Mouse (Mus musculus): ENCODE measurements around the gene Zdhhc23. TPM values are rescaled to one million over a fixed set of nuclear protein-coding genes. Genes with fewer than 3 reads are reported as not detected.

The Zdhhc23 gene
- polyA plus RNA-seq (2015; fragmentation: Nextera tagmentation; extraction: Ambion mirVana) = 0.18 and 0.20 TPM in 2 replicates

DNA sequence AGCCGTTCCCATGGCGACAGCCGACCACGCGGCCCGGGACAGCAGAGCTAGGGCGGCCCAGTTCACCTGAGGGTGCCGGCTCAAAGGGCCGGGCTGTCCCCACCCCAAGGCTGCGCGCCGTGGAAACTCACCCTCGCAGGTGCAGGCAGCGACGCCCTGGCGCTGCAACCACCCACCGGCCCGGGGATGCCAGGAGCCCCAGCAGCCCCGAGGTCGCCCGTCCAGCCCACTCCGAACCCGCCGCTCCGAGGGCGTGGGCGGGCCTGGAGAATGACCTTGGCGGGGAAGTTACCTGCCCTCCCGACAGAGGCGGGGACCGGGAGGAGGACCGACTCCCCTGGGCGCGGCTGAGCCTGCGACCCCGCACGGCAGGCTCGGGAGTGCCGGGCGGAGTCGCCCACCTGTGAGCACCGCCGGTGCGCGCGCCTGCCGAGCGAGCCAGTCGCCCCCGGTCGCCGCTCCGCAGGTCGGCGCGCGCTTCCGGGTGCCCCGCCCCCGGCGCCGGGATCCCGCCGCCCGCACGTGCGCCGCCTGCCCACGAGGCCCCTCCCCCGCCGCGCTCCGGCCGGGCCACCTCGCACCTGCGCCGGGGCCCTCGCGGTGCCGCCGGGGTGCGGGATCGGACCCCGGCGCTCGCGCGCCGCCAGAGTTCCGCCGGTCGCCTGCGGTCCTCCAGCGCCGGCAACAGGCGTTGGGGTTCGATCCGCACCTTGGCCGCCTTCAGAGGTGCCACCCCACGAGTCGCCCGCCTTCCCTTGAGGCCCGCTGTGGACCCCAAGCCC lies at the start of gene Zdhhc23:
Zdhhc23 (minus strand) TSS at position 464 of the 782 bp plus-strand sequence.
- Histone ChIP-seq H3K4me3 (replicated peaks) (peak within 1 kb of the TSS; percentile 65), H3K9ac (peak within 1 kb of the TSS; percentile 35; the same call in 1 of the 2 replicates), H3K27ac (replicated peaks) (no peak within 1 kb of the TSS), H3K9me3 (replicated peaks) (no peaks in the 10 kb centered on the region), H3K4me2 (peak within 1 kb of the TSS; percentile 93), H3K4me1 (replicated peaks) (peaks cover 14% of the 10 kb centered on the region), H3K36me3 (replicated peaks) (no peaks in the 10 kb centered on the region), H3K27me3 (peaks cover 31% of the 10 kb centered on the region)
- ATAC-seq (ENCODE audit: insufficient read depth) = peak; percentile 62
- WGBS (ENCODE audit: insufficient replicate concordance) = under 1% methylated on average over 85 of the region's 103 CpGs

DNA sequence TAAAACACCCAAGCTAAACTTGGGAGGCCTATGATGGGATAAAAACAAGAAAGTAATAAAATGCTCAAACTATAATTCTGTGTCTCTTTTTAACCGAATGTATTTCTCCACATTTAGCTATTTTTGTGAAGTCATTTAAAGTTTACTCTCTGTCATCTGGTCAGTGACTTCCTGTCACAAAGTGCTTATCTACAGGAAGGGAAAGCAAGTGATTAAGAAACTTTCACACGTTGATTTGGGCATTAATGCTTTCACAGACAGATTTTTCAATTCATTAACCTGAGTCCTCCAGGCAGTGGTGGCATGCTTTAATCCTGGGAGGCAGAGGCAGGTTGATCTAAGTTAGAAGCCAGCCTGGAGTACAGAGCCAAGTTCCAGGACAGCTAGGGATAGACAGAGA lies 49.7 kb upstream of the Zdhhc23 start:
- WGBS (ENCODE audit: insufficient replicate concordance) = 9% methylated on average over 2 of the region's 2 CpGs
- ATAC-seq (ENCODE audit: insufficient read depth) = no peak

DNA sequence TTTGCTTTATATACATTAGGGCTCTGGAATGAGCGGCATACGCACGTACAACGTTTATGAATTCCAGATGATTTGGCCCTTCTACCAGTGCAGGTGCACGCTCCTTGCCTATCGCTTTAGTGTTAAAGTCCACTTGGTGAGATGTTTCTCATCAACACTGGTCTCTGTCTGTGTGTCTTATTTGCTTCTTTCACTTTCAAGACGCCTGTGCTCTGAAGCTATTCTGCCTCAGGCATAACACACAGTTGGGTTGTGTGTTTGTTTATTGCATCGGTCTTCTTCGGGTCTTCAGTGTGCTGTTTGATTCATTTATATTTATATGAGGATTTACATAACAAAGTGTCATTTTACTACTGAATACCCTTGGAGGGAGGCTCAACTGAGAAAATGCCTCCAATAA lies 47.2 kb upstream of the Zdhhc23 start:
- Histone ChIP-seq H3K27me3 (no peaks in the 10 kb centered on the region), H3K36me3 (replicated peaks) (no peaks in the 10 kb centered on the region), H3K27ac (replicated peaks) (no peak overlapping the region), H3K9ac (no peak overlapping the region), H3K9me3 (replicated peaks) (no peaks in the 10 kb centered on the region), H3K4me1 (replicated peaks) (peaks cover 10% of the 10 kb centered on the region), H3K4me3 (replicated peaks) (no peak overlapping the region), H3K4me2 (no peak overlapping the region)
- 79% methylated on average over 9 of the region's 9 CpGs for WGBS (ENCODE audit: insufficient replicate concordance)
- ATAC-seq (ENCODE audit: insufficient read depth) = no peak

More for the DNA sequence above, 49.7 kb upstream of the Zdhhc23 start:
- peaks cover 16% of the 10 kb centered on the region for H3K4me1 ChIP-seq (replicated peaks)
- H3K9me3 ChIP-seq (replicated peaks) = no peaks in the 10 kb centered on the region
- no peaks in the 10 kb centered on the region for H3K27me3 ChIP-seq
- no peak overlapping the region for H3K4me2 ChIP-seq
- no peak overlapping the region for H3K4me3 ChIP-seq (replicated peaks)
- H3K36me3 ChIP-seq (replicated peaks) = no peaks in the 10 kb centered on the region
- no peak overlapping the region for H3K27ac ChIP-seq (replicated peaks)
- H3K9ac ChIP-seq = no peak overlapping the region

GRCm38 (mm10) chr16:44026210-44026609 lies 46.6 kb upstream of the Zdhhc23 start:
- no peaks in the 10 kb centered on the region for H3K27me3 ChIP-seq
- H3K4me2 ChIP-seq = no peak overlapping the region; the same call in 1 of the 2 replicates
- ATAC-seq (ENCODE audit: insufficient read depth) = no peak
- no peaks in the 10 kb centered on the region for H3K9me3 ChIP-seq (replicated peaks)
- H3K27ac ChIP-seq (replicated peaks) = no peak overlapping the region
- H3K9ac ChIP-seq = no peak overlapping the region
- WGBS (ENCODE audit: insufficient replicate concordance) = 48% methylated on average over 6 of the region's 6 CpGs
- no peak overlapping the region for H3K4me3 ChIP-seq (replicated peaks)
- peaks cover 10% of the 10 kb centered on the region for H3K4me1 ChIP-seq (replicated peaks)
- H3K36me3 ChIP-seq (replicated peaks) = no peaks in the 10 kb centered on the region

DNA sequence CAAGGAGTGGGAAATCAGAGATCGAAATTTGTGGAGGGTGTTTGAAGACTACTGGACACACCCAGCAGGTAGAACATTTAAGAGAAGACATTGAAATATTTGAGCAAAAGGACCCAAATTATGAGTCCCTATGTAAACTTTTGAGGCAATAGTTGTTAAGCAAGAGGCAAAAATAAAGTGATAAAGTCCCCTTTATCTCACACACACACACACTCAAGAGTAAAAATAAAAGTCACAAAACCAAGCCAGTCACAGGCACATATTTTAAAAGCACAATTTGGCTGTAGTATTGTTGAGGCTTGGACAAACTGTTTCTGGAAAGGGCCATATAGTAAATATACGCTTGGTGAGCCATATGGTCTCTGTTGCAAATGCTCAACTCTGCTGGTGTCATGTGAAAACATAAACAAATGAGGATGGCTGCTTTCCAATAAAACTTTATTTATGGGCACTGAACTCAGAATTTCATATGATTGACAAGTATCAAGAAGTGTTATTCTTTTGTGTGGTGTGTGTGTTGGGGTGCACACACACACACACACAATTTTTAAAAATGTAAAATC lies 39.5 kb upstream of the Zdhhc23 start:
- 0 out of 2 replicates have a peak, but pooled peaks have one; percentile 1 for ATAC-seq (ENCODE audit: insufficient read depth)
- Histone ChIP-seq H3K9ac (no peak overlapping the region), H3K36me3 (replicated peaks) (no peaks in the 10 kb centered on the region), H3K27ac (replicated peaks) (peak overlapping the region; percentile 86), H3K27me3 (no peaks in the 10 kb centered on the region), H3K4me3 (replicated peaks) (peak overlapping the region; percentile 22; the same call in 1 of the 2 replicates), H3K9me3 (replicated peaks) (no peaks in the 10 kb centered on the region), H3K4me1 (replicated peaks) (peaks cover 39% of the 10 kb centered on the region), H3K4me2 (peak overlapping the region; percentile 63)
- 29% methylated on average over 2 of the region's 2 CpGs for WGBS (ENCODE audit: insufficient replicate concordance)

DNA sequence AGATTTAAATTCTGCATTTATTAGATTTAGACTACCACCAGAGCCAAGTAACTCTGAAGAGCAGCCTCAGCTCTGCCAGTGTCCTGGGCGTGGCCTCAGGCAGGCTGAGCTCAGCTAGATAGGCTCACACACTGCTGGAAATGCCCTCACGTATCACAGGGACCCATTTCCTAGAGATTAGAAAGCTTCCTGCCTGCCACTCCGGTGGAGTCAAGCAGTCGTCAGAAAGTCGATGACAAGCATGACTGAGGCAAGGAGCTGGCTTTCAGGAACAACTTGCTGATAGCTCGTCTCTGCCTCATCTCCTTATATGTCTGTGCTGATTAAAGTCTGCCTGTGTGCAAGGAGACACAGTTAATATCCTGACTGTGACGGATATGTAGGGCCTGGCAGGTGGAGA lies 38.8 kb upstream of the Zdhhc23 start:
- H3K4me3 ChIP-seq (replicated peaks) = peak overlapping the region; percentile 22
- no peaks in the 10 kb centered on the region for H3K27me3 ChIP-seq
- H3K9me3 ChIP-seq (replicated peaks) = no peaks in the 10 kb centered on the region
- peak overlapping the region; percentile 86 for H3K27ac ChIP-seq (replicated peaks)
- peak; percentile 97 for ATAC-seq (ENCODE audit: insufficient read depth)
- H3K4me2 ChIP-seq = peak overlapping the region; percentile 63
- peaks cover 39% of the 10 kb centered on the region for H3K4me1 ChIP-seq (replicated peaks)
- no peaks in the 10 kb centered on the region for H3K36me3 ChIP-seq (replicated peaks)
- H3K9ac ChIP-seq = no peak overlapping the region; the same call in 1 of the 2 replicates
- WGBS (ENCODE audit: insufficient replicate concordance) = 6% methylated on average over 7 of the region's 7 CpGs

- 56% methylated on average over 4 of the region's 4 CpGs for WGBS (ENCODE audit: insufficient replicate concordance)
- no peak overlapping the region for H3K4me2 ChIP-seq
- no peaks in the 10 kb centered on the region for H3K9me3 ChIP-seq (replicated peaks)
- H3K27ac ChIP-seq (replicated peaks) = peak overlapping the region; percentile 86; the same call in 1 of the 2 replicates
- H3K36me3 ChIP-seq (replicated peaks) = no peaks in the 10 kb centered on the region
- no peak overlapping the region for H3K9ac ChIP-seq
- no peak overlapping the region for H3K4me3 ChIP-seq (replicated peaks)
- H3K4me1 ChIP-seq (replicated peaks) = peaks cover 39% of the 10 kb centered on the region
- H3K27me3 ChIP-seq = no peaks in the 10 kb centered on the region
- ATAC-seq (ENCODE audit: insufficient read depth) = no peak
These were observed 38.1 kb upstream of the Zdhhc23 start for GRCm38 (mm10) chr16:44017707-44018106.

- Histone ChIP-seq H3K4me2 (peak overlapping the region; percentile 58), H3K9me3 (replicated peaks) (no peaks in the 10 kb centered on the region), H3K36me3 (replicated peaks) (no peaks in the 10 kb centered on the region), H3K4me1 (replicated peaks) (peaks cover 39% of the 10 kb centered on the region), H3K27me3 (no peaks in the 10 kb centered on the region), H3K27ac (replicated peaks) (no peak overlapping the region), H3K4me3 (replicated peaks) (peak overlapping the region; percentile 36), H3K9ac (no peak overlapping the region)
- peak; percentile 30; the same call in 1 of the 2 replicates for ATAC-seq (ENCODE audit: insufficient read depth)
- 4% methylated on average over 11 of the region's 11 CpGs for WGBS (ENCODE audit: insufficient replicate concordance)
These were observed 36.6 kb upstream of the Zdhhc23 start for GRCm38 (mm10) chr16:44016164-44016563.

DNA sequence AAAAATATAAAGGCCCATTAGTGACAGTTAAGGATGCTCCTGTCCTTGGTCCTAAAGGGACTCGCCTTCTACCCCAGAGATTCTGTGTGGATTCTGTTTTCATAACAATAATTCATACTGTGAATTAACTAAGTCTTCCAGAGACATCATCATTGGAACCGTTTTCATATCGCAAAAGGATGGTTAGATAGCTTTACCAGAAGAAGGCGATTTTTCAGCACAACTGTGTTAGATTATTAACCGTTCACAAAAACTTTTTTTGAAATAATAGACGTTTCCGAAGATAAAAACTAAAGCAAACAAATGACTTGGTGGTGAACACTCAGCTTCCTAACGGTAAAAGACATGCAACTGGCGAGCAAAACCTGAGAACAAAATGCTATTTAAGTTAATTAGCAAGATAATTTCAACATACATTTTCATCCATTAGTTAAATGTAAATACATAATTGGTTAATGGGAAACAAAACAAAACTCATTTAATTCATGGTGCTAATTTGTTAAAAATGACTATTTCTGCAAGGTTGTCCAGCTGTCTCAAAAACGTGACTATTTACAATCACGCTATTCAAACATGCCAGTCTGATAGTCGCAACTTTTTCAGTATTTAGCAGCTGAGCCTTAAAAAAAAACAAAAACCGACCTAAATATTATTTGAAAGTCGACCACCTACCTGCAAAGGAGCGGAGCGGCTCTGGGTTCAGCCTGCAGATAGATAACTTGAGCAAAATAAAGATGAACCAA lies 36.0 kb upstream of the Zdhhc23 start:
- H3K9me3 ChIP-seq (replicated peaks) = no peaks in the 10 kb centered on the region
- no peak overlapping the region for H3K9ac ChIP-seq
- no peak overlapping the region for H3K27ac ChIP-seq (replicated peaks)
- 40% methylated on average over 16 of the region's 16 CpGs for WGBS (ENCODE audit: insufficient replicate concordance)
- peaks cover 39% of the 10 kb centered on the region for H3K4me1 ChIP-seq (replicated peaks)
- no peaks in the 10 kb centered on the region for H3K36me3 ChIP-seq (replicated peaks)
- H3K27me3 ChIP-seq = no peaks in the 10 kb centered on the region
- no peak for ATAC-seq (ENCODE audit: insufficient read depth)
- peak overlapping the region; percentile 36 for H3K4me3 ChIP-seq (replicated peaks)
- H3K4me2 ChIP-seq = peak overlapping the region; percentile 58

DNA sequence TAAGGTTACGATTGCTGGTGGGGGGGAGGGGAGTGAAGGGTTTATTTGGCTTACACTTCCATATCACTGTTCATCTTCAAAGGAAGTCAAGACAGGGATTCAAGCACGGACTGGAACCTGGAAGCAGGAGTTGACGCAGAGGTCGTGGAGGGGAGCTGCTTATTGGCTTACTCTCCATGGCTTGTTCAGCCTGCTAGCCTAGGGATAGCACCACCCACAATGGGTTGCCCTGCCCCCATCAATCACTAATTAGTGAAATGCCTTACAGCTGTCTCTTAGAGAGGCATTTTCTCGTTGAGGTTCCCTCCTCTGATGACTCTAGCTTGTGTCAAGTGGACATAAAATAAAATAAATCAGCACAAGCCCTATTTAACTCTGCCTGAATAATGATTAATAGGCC lies 31.4 kb upstream of the Zdhhc23 start:
- H3K9ac ChIP-seq = no peak overlapping the region
- ATAC-seq (ENCODE audit: insufficient read depth) = no peak
- no peak overlapping the region for H3K27ac ChIP-seq (replicated peaks)
- H3K27me3 ChIP-seq = no peaks in the 10 kb centered on the region
- 72% methylated on average over 5 of the region's 5 CpGs for WGBS (ENCODE audit: insufficient replicate concordance)
- no peak overlapping the region for H3K4me2 ChIP-seq
- no peaks in the 10 kb centered on the region for H3K36me3 ChIP-seq (replicated peaks)
- no peaks in the 10 kb centered on the region for H3K9me3 ChIP-seq (replicated peaks)
- H3K4me3 ChIP-seq (replicated peaks) = no peak overlapping the region
- H3K4me1 ChIP-seq (replicated peaks) = peaks cover 4% of the 10 kb centered on the region

DNA sequence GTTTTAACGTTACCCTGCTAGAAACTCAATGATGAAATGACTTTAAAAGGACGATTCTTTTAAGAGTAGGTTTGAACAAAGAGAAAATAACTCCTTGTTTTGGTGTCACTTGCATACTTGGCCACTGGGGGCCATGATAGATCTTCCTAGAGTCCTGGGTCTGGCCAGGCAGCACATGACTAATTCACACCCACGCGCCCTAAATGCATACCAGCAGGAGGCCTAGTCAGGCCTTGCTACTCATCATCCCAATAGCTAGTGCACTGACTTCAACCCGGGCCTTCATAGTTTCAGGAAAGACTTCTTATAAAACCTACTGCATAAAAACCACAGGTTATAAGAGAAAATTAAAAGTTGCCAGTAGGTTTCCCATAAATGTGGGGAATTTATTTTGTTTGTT lies 22.5 kb upstream of the Zdhhc23 start:
- H3K4me3 ChIP-seq (replicated peaks) = no peak overlapping the region
- 57% methylated on average over 5 of the region's 5 CpGs for WGBS (ENCODE audit: insufficient replicate concordance)
- no peak overlapping the region for H3K4me2 ChIP-seq
- no peaks in the 10 kb centered on the region for H3K4me1 ChIP-seq (replicated peaks)
- H3K9me3 ChIP-seq (replicated peaks) = no peaks in the 10 kb centered on the region
- H3K27me3 ChIP-seq = no peaks in the 10 kb centered on the region
- ATAC-seq (ENCODE audit: insufficient read depth) = no peak
- no peak overlapping the region for H3K9ac ChIP-seq
- no peaks in the 10 kb centered on the region for H3K36me3 ChIP-seq (replicated peaks)
- no peak overlapping the region for H3K27ac ChIP-seq (replicated peaks)
